Mouse (Mus musculus): ENCODE results near the gene Srp54a.
"Not testable (repeated sequence)": the region's sequence is repeated elsewhere in the genome, so short reads cannot be mapped to it uniquely, and the experiment has no call there.

Gene Srp54a

GRCm38 (mm10) chr12:55079726-55080600 lies at the start of gene Srp54a, which contains the start of gene 2700097O09Rik:
Gene Srp54a (plus strand): TSS chr12:55080262.
Gene 2700097O09Rik (minus strand): TSS chr12:55080110.
- peak; percentile 95 to 96 for DNase-seq

DNA sequence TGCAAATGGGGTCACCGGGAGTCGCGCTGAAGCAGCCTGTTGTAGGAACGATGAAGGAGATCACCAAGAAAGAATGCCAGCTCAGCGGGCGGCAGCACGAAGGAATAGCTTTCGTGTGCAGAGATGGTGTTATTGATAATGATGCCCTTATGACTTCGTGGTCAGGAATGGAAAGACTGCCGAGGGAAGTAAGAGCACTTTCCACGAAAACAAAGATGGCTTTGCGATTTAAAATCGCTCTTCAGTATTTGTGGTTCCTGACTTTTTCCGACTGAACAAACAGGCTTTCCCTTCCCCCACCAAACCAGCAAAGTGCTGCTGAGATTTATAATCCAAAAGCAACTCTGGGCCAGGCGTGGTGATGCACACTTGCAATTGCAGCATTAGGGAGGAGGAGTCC lies 39.1 kb upstream of the Srp54a start:
- DNase-seq = no peak

GRCm38 (mm10) chr12:55049731-55050353 lies 30.2 kb upstream of the Srp54a start:
- DNase-seq = no peak

DNA sequence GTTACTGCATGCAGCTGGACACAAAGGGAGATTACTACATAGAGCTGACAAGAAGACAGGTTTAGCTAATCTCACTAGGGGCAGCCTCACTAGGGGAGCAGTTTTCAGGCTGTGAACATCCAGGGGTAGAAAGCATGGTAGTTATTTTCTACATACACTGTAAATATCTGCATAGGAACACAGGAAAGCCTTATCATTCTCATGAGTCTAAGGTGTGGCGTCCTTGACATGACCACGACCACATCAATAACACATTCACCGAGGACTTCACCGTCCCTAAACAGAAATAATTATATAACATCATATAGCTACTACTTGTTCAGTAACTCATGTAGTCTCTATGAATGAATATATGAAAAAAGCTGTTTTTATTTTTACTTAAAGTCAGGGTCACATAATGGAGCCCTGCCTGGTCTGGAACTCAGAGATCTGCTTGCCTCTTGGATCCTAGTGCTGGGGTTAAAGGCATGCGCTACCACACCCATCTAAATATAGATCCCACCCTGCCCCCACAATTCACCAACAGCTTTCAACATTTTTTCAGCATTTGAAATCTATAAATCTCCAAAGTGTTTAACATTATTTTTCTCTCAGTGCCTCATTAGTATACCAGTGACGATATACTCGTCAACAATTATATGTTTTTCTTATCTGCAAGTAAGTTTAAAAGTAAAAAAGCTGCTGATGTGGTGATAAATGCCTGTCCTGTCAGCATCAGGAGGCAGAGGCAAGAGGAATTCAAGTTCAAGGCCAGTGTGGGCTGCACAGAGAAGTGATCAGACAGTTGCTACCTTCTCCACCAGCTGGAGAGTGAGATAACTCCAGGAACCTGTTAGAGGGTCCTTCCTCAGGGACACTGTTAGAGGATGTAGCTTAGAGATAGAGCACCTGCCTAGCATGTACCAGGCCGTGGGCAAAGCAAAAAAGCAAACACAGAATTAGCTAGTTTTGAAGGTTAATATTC lies 28.6 kb upstream of the Srp54a start:
- no peak for DNase-seq

GRCm38 (mm10) chr12:55053267-55053666 lies 26.8 kb upstream of the Srp54a start:
- no peak for DNase-seq

DNA sequence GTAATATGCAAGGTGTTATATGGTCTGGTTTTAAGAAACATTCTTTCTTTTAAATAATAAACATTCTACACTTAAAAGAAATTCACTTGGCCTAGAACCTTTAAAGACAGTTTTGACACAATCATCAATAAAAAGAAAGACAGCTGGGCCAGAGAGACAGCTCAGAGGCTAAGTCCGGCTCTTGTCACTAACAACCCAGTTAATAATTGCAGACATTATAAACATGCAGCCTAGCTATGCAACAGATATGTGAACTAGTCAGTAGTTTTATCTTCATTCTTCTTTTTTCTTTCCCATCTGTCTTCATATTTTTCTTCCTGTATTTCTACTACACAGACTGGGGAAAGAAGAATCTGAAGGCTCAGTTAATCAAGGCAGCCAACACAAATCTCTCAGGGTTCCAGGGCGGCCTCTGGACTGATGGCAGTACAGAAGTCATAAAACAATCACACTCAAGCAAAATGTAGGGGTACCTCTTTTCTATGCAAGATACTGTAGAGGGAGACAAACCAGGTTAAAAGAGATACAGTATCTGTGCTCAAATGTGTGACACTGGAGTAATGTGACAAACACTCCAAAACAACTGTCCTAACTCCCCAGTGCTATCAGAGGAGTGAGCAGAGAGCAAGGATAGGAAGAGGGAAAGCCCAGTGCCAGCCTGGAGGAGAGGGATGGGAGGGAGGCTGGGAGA lies 25.4 kb upstream of the Srp54a start:
- DNase-seq = no peak

- no peak for DNase-seq
These were observed 23.4 kb upstream of the Srp54a start for GRCm38 (mm10) chr12:55056703-55057102.

DNA sequence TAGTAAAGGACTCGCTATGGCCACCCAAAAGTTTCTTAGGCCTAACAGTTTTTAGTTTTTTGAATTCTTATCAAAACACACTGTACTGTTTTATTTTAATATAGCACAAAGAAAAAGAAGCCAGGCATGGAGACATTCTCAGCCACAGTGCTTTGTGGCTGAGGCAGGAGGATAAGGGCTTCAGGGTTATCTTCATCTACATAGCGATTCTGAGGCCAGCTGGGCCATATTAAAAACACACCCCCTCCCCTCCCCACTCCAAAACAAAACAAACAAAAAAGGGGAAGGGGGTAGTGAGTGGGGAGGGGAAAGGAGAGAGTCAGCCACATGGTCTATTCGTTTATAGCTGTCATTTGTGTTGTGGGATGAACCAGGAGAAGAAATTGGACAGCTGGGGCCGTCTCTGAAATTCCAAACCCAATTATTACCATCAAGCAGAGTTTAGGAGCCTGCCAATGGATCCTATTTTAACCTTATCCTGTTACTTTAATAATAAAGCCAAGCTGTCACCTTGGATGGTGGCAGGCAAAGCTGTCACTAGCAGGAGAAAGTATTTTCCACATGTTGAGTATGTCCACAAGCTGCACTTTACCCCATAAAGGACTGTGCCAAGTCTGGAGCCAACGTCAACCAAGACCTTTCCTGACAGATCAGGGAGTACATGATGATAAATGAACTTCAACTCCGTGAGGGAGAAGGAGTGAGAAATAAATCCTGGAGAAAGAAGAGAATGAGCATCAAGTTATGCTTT lies 21.0 kb upstream of the Srp54a start:
- no peak for DNase-seq

DNA sequence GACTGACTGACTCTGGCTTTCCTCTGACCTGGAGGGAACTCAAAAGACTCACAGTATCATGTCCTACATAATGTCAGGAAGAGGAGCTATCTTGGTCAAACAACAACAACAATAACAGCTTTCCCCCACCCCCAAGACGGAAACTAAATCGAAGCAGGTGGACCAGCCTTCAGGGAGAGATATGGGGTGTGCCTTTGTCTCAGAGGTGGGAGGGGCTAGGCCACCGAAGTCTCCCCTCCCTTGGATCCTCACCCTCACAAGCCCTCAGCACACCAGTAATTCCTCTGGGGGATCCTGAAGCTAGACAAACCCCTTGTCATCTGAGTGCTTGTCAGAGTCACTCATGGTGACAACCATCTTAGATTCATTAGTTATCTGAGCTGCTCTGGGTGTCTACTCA lies 20.2 kb upstream of the Srp54a start:
- no peak for DNase-seq

GRCm38 (mm10) chr12:55060212-55060898 lies 19.7 kb upstream of the Srp54a start:
- DNase-seq = no peak

DNA sequence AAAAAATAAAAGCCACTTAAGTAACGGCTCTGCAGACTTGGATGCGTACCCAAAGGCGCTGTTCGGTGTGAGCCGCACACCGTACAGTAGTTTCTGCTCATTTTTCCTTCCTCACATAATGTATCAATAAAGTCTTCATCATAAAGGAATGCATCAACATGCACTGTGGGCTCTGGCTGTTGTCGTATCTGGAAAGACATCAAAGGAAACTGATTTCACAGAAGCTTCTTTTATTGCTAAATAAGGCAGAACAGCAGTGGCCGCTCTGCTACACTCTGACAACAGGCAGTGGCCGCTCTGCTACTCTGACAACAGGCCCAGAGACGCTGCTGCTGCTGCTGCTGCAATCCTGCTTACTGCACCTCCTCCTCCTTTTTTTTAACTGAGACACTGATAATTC lies 19.1 kb upstream of the Srp54a start:
- DNase-seq = no peak

GRCm38 (mm10) chr12:55062141-55062540 lies 17.9 kb upstream of the Srp54a start:
- DNase-seq = no peak

GRCm38 (mm10) chr12:55072495-55072894 lies 7.6 kb upstream of the Srp54a start:
- no peak for DNase-seq

- DNase-seq = no peak
These were observed 6.4 kb upstream of the Srp54a start for GRCm38 (mm10) chr12:55073686-55074085.

GRCm38 (mm10) chr12:55075296-55075695 lies 4.8 kb upstream of the Srp54a start:
- DNase-seq = no peak

DNA sequence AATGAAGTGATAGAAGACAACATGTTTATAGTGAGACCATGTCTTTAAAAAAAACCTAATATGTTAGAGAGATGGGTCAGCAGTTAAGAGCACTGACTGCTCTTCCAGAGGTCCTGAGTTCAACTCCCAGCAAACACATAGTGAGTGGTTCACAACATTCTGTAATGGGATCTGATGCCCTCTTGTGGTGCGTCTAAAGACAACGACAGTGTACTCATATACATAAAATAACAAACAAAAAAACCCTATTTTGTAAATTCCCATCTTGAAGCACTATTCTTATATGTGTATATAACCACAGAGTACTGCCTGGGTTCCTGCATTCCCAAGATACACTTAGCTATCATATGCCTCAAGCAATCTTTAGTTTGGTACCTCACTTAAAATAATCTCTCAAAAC lies 1.4 kb upstream of the Srp54a start:
- peak; percentile 37 to 40 for DNase-seq

DNA sequence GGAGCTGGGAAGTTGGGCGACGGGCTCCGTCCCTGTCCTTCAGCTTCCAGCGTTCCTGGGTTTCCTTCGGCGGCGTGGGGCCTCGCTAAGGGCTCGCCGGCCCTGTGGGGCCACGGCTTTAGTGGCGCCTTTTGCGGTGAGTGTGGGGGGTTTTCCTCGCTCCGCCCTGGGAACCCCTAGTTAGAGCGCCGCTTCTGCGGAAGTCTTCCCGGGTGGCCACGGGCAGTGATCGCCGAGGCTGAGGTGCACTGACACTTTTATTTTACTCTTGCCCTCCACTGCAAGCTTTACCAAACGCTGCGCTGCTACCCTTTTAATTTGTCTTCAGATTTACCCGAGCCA lies 510 bp downstream of the Srp54a start:
- DNase-seq = not testable (repeated sequence)

- DNase-seq = not testable (repeated sequence)
These were observed 12.1 kb downstream of the Srp54a start for GRCm38 (mm10) chr12:55092127-55092526.

- not testable (repeated sequence) for DNase-seq
These were observed 32.6 kb downstream of the Srp54a start for GRCm38 (mm10) chr12:55112616-55113015.

- DNase-seq = not testable (repeated sequence)
These were observed 44.2 kb downstream of the Srp54a start, which contains the start of gene Fam177a for GRCm38 (mm10) chr12:55124242-55124641. Gene Fam177a (plus strand): TSS chr12:55124469.

- DNase-seq = not testable (repeated sequence)
These were observed 44.7 kb downstream of the Srp54a start for GRCm38 (mm10) chr12:55124731-55125130.
